22 mouse cellular contexts compared by ENCODE assay signal in the genomic region with DNA sequence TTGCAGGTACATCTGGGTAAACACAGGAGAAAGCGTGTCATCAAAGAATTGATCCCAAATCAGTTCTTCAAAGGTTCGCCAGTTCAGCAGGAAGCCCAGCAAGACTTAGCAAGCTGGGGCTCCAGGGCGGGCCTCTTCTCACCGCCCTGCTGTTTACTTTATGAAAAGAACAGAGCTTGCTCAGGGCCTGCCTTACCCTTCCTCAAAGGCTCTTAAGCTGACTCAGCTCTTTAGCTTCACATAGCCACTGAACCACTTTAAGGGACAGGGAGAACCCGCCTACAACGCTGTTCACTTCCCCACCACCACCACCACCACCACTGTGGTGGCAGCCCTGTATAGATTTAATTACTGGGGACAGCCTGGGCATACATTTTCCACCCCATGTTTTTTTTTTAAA.
DNase-seq lines count a peak whose midpoint lies in the region; ATAC-seq and TF ChIP-seq lines count a peak whose summit lies in the region.
"Had no signal": no experiment of that assay in that cellular context is flagged by ENCODE, and none has a peak within 500 bp of the region (broad histone marks: within the 10 kb centered on the region; RNA-seq: fewer than 3 reads in every experiment).

No protein-coding gene starts in this region.

- H3K4me3 ChIP-seq in limb, embryonic 10.5 days, result no peak overlapping the region
- no peak overlapping the region for H3K4me3 ChIP-seq in stomach, embryonic 15.5 days (replicated peaks)
- no peak overlapping the region for H3K4me3 ChIP-seq in hindbrain, embryonic 16.5 days (ENCODE audit: low read length)
- no peak overlapping the region for H3K4me3 ChIP-seq in hindbrain, postnatal 0 days (ENCODE audit: low read length)
- H3K4me3 ChIP-seq: heart, embryonic 12.5 days; hindbrain, embryonic 15.5 days; kidney, embryonic 15.5 days; midbrain, embryonic 12.5 days had no signal

- H3K27ac ChIP-seq in limb, embryonic 10.5 days, result 0 out of 2 replicates have a peak overlapping the region, but pooled peaks have one; percentile 23
- H3K27ac ChIP-seq in stomach, embryonic 15.5 days, result no peak overlapping the region
- H3K27ac ChIP-seq in hindbrain, embryonic 16.5 days (ENCODE audit: low read depth, low read length), result no peak overlapping the region
- H3K27ac ChIP-seq in hindbrain, postnatal 0 days, result no peak overlapping the region
- H3K27ac ChIP-seq: hindbrain, embryonic 15.5 days; kidney, embryonic 15.5 days; macrophage; midbrain, embryonic 12.5 days had no signal

- no peak for TF ChIP-seq CTCF in hindbrain, postnatal 0 days (IDR thresholded peaks at IDR 0.05; ENCODE audit: low read depth)

- no peak overlapping the region for H3K9ac ChIP-seq in stomach, embryonic 15.5 days
- H3K9ac ChIP-seq in hindbrain, embryonic 16.5 days (ENCODE audit: low read depth, low read length), result no peak overlapping the region
- no peak overlapping the region for H3K9ac ChIP-seq in hindbrain, postnatal 0 days (replicated peaks; ENCODE audit: low read length)
- H3K9ac ChIP-seq: heart, embryonic 12.5 days; hindbrain, embryonic 15.5 days; kidney, embryonic 15.5 days; midbrain, embryonic 12.5 days had no signal

- ATAC-seq in common myeloid progenitor, adult 5-6 weeks (replicated peaks; ENCODE audit: low read depth, poor library complexity, severe bottlenecking), result peak; percentile 45; the same call in 1 of the 2 replicates
- ATAC-seq in stomach, embryonic 15.5 days (ENCODE audit: insufficient read depth, low FRiP score, low read depth), result peak; percentile 80
- ATAC-seq in hindbrain, embryonic 16.5 days, result no peak
- no peak for ATAC-seq in hindbrain, postnatal 0 days
- ATAC-seq: CD4-positive, CD25-positive, alpha-beta regulatory T cell, adult 4 months; forebrain, embryonic 14.5 days had no signal

- no peaks in the 10 kb centered on the region for H3K27me3 ChIP-seq in limb, embryonic 10.5 days (ENCODE audit: low read depth, poor library complexity, severe bottlenecking)
- H3K27me3 ChIP-seq in stomach, embryonic 15.5 days (replicated peaks), result no peaks in the 10 kb centered on the region
- H3K27me3 ChIP-seq in hindbrain, embryonic 16.5 days (replicated peaks; ENCODE audit: control insufficient read depth, insufficient read depth, low read length), result no peaks in the 10 kb centered on the region
- no peaks in the 10 kb centered on the region for H3K27me3 ChIP-seq in hindbrain, postnatal 0 days (ENCODE audit: insufficient read depth, low read length)
- H3K27me3 ChIP-seq: hindbrain, embryonic 15.5 days; kidney, embryonic 15.5 days; midbrain, embryonic 12.5 days had no signal

- WGBS in limb, embryonic 10.5 days, result 43% methylated on average over 6 of the region's 6 CpGs
- 17% methylated on average over 6 of the region's 6 CpGs for WGBS in stomach, embryonic 15.5 days
- WGBS in hindbrain, embryonic 16.5 days, result 49% methylated on average over 6 of the region's 6 CpGs
- 47% methylated on average over 6 of the region's 6 CpGs for WGBS in hindbrain, postnatal 0 days

- H3K9me3 ChIP-seq in limb, embryonic 10.5 days (replicated peaks), result no peaks in the 10 kb centered on the region
- no peaks in the 10 kb centered on the region for H3K9me3 ChIP-seq in stomach, embryonic 15.5 days
- no peaks in the 10 kb centered on the region for H3K9me3 ChIP-seq in hindbrain, embryonic 16.5 days (ENCODE audit: control insufficient read depth, low read length)
- H3K9me3 ChIP-seq in hindbrain, postnatal 0 days (ENCODE audit: low read length), result no peaks in the 10 kb centered on the region
- H3K9me3 ChIP-seq: heart, embryonic 12.5 days; hindbrain, embryonic 15.5 days; kidney, embryonic 15.5 days; midbrain, embryonic 12.5 days had no signal

- peaks cover 25% of the 10 kb centered on the region for H3K4me1 ChIP-seq in limb, embryonic 10.5 days
- 0 out of 2 replicates have a peak, but pooled peaks cover 7% of the 10 kb centered on the region for H3K4me1 ChIP-seq in stomach, embryonic 15.5 days
- H3K4me1 ChIP-seq in hindbrain, embryonic 16.5 days (ENCODE audit: control insufficient read depth, insufficient read depth, low read depth, low read length), result no peaks in the 10 kb centered on the region
- no peaks in the 10 kb centered on the region for H3K4me1 ChIP-seq in hindbrain, postnatal 0 days (ENCODE audit: insufficient read depth, low read length)
- H3K4me1 ChIP-seq: heart, embryonic 12.5 days; hindbrain, embryonic 15.5 days; kidney, embryonic 15.5 days; midbrain, embryonic 12.5 days had no signal

- no peak overlapping the region for H3K4me2 ChIP-seq in stomach, embryonic 15.5 days
- H3K4me2 ChIP-seq in hindbrain, embryonic 16.5 days (ENCODE audit: low read length), result no peak overlapping the region
- no peak overlapping the region for H3K4me2 ChIP-seq in hindbrain, postnatal 0 days (ENCODE audit: low read depth, low read length)
- H3K4me2 ChIP-seq: heart, embryonic 12.5 days; hindbrain, embryonic 15.5 days; kidney, embryonic 15.5 days; liver, embryonic 11.5 days; midbrain, embryonic 12.5 days had no signal

- DNase-seq in thymus, postnatal 0 days (ENCODE audit: low spot score), result peak; percentile 6
- DNase-seq in thymus, postnatal 25 days, result no peak
- DNase-seq in limb, embryonic 10.5 days (ENCODE audit: low spot score), result no peak
- DNase-seq in T-cell, adult 2 months (ENCODE audit: low spot score), result no peak
- no peak for DNase-seq in hindbrain, postnatal 0 days (ENCODE audit: low spot score)
- DNase-seq: adrenal gland, postnatal 14 days; cerebellum, adult 11-12 months; cerebellum, postnatal 36 days; layer of hippocampus, postnatal 36 days; left cerebral cortex, postnatal 4 days; thymus, adult 18-20 months had no signal

- H3K36me3 ChIP-seq in limb, embryonic 10.5 days, result no peaks in the 10 kb centered on the region
- no peaks in the 10 kb centered on the region for H3K36me3 ChIP-seq in stomach, embryonic 15.5 days
- no peaks in the 10 kb centered on the region for H3K36me3 ChIP-seq in hindbrain, embryonic 16.5 days (ENCODE audit: control insufficient read depth, insufficient read depth, low read length)
- no peaks in the 10 kb centered on the region for H3K36me3 ChIP-seq in hindbrain, postnatal 0 days (ENCODE audit: insufficient read depth, low read length)
- H3K36me3 ChIP-seq: heart, embryonic 12.5 days; hindbrain, embryonic 15.5 days; kidney, embryonic 15.5 days; midbrain, embryonic 12.5 days had no signal

Comparison
In these comparisons a context has a peak if more than half of its experiments do, and no peak if none do; other contexts are left out.
1. ATAC-seq: peak in common myeloid progenitor, adult 5-6 weeks (single experiment) and stomach, embryonic 15.5 days (single experiment); none in hindbrain, embryonic 16.5 days (single experiment) and hindbrain, postnatal 0 days (single experiment).